Mouse (Mus musculus): ENCODE results near the gene Adcy7.

- TF ChIP-seq POLR2A (IDR thresholded peaks at IDR 0.05; ENCODE audit: low read depth, low read length), result no peak
- TF ChIP-seq CTCF (IDR thresholded peaks at IDR 0.05; ENCODE audit: borderline replicate concordance, insufficient read depth, low read length), result no peak
Observed at GRCm38 (mm10) chr8:88369805-88370204, 97.6 kb downstream of the Adcy7 start.
